Mouse (Mus musculus): ENCODE results near the gene 4930474N05Rik. TPM values are rescaled to one million over a fixed set of nuclear protein-coding genes. Genes with fewer than 3 reads are reported as not detected.

The 4930474N05Rik gene
- polyA plus RNA-seq, 1 experiment from 2014 or later = not detected

- Histone ChIP-seq H3K36me3 (ENCODE audit: control insufficient read depth, insufficient read depth, low read length) (no peaks in the 10 kb centered on the region), H3K4me3 (ENCODE audit: low read depth, low read length) (no peak overlapping the region), H3K4me1 (replicated peaks; ENCODE audit: control insufficient read depth, insufficient read depth, low read length) (no peaks in the 10 kb centered on the region), H3K9me3 (ENCODE audit: control insufficient read depth, low read length) (no peaks in the 10 kb centered on the region), H3K9ac (ENCODE audit: low read depth, low read length) (no peak overlapping the region), H3K27ac (ENCODE audit: low read depth, low read length) (no peak overlapping the region), H3K27me3 (replicated peaks; ENCODE audit: control insufficient read depth, insufficient read depth, low read length) (no peaks in the 10 kb centered on the region), H3K4me2 (no peak overlapping the region)
- ATAC-seq (replicated peaks; ENCODE audit: low FRiP score) (no peak), DNase-seq (ENCODE audit: low spot score) (no peak)
- 87% methylated on average over 4 of the region's 4 CpGs for WGBS
Observed at GRCm38 (mm10) chr14:36137696-36138095, 43.0 kb downstream of the 4930474N05Rik start.

- Histone ChIP-seq H3K27me3 (replicated peaks; ENCODE audit: control insufficient read depth, insufficient read depth, low read length) (no peaks in the 10 kb centered on the region), H3K27ac (ENCODE audit: low read depth, low read length) (no peak overlapping the region), H3K9me3 (ENCODE audit: control insufficient read depth, low read length) (no peaks in the 10 kb centered on the region), H3K9ac (ENCODE audit: low read depth, low read length) (no peak overlapping the region), H3K4me2 (no peak overlapping the region), H3K4me1 (replicated peaks; ENCODE audit: control insufficient read depth, insufficient read depth, low read length) (no peaks in the 10 kb centered on the region), H3K4me3 (ENCODE audit: low read depth, low read length) (no peak overlapping the region), H3K36me3 (ENCODE audit: control insufficient read depth, insufficient read depth, low read length) (no peaks in the 10 kb centered on the region)
- ATAC-seq (replicated peaks; ENCODE audit: low FRiP score) (no peak), DNase-seq (ENCODE audit: low spot score) (no peak)
Observed at GRCm38 (mm10) chr14:36145261-36145660, 50.5 kb downstream of the 4930474N05Rik start.
